Mouse (Mus musculus): ENCODE results near the gene Gm49358.

GRCm38 (mm10) chr10:86776281-86776680 is 12.5 kb downstream of the Gm49358 start:
- TF ChIP-seq CTCF (conservative IDR thresholded peaks at IDR 0.05; ENCODE audit: low read length) (no peak), POU5F1 (IDR thresholded peaks at IDR 0.05; ENCODE audit: borderline replicate concordance, low read length) (no peak), NANOG (IDR thresholded peaks at IDR 0.05; ENCODE audit: borderline replicate concordance, low read length) (no peak)

All from E14TG2a.4 (cell line).